Mouse (Mus musculus) lung, adult 2 months (tissue): Measurements from ENCODE around the gene Otop2.

Experiments
- CTCF ChIP-seq: fragments of 200-500 bp; IDR thresholded peaks from 2 replicates; pipeline ENCODE4 v1.5.1; 2011; ENCODE audit warnings: mild to moderate bottlenecking, low read length, control low read depth; ENCODE audit not compliant: insufficient read depth
- POLR2A ChIP-seq: fragments of 200-500 bp; IDR thresholded peaks from 2 replicates; pipeline ENCODE4 v1.6.1; 2011; ENCODE audit warnings: low read depth, mild to moderate bottlenecking, control low read depth, low read length, borderline replicate concordance; ENCODE audit errors: extremely low read depth

DNA sequence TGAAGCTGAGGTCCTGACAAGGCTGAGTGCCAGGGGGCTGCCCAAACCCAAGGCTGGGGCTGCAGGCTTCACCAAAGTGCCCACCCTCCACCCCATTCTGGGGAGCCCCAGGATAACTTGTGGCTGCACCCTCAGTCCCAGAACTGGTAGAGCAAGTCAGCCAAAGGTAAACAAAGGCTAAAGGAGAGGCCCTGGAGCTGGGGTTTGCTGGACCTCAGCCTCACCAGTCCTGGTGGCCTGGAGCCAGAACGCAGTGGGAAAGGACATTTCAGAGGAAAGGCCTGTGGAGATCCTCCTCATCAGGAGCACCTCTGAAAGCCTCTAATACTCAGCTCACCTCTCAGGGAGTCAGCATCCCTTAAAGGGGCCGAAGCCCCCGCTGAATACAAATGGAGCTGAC is 57.2 kb downstream of the Otop2 start:
- TF ChIP-seq POLR2A (no peak), CTCF (no peak)
